1 mouse cellular context compared by ENCODE assay signal in the genomic region with DNA sequence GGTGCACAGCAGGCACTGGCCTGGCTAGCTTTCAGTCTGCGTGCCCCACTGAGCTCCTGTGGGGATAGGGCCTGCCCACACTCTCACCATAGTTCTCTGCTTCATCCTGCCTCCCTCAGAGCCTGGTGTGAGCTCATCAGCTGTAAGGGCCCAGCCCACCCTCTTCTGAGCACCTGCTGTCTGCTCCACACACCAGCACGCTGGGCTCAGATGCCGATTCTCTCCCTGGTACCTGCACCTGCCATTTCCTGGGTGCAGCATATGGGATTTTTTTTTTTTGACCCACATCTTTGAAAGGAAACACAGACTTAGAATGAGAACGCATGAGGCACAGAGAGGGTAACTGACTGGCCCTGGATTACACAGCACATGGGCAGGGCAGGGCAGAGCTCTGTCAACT.
A peak's percentile ranks its signal among the peaks of the same experiment; 100 is the strongest.
TF ChIP-seq lines count a peak whose summit lies in the region.

No protein-coding gene starts in this region.

TF ChIP-seq in CH12.LX, 34 proteins besides CTCF, POLR2A, EP300 and RAD21 (continued from another document):
- no peak for TF ChIP-seq GABPA (IDR thresholded peaks at IDR 0.05; ENCODE audit: insufficient replicate concordance, low read depth, low read length)
- TF ChIP-seq KAT2A (IDR thresholded peaks at IDR 0.05; ENCODE audit: insufficient replicate concordance, low read length): 0 out of 2 replicates have a peak, but pooled peaks have one; percentile 12
- peak; percentile 61; the same call in 1 of the 2 replicates for TF ChIP-seq UBTF (IDR thresholded peaks at IDR 0.05; ENCODE audit: low read depth, low read length)
- 0 out of 2 replicates have a peak, but pooled peaks have one; percentile 11 for TF ChIP-seq JUN (IDR thresholded peaks at IDR 0.05; ENCODE audit: insufficient read depth, low read depth, low read length)
- TF ChIP-seq CHD1 (IDR thresholded peaks at IDR 0.05; ENCODE audit: low read depth, low read length): peak; percentile 88
- TF ChIP-seq JUND (conservative IDR thresholded peaks at IDR 0.05; ENCODE audit: low read depth, low read length): no peak
- peak; percentile 81 for TF ChIP-seq MXI1 (IDR thresholded peaks at IDR 0.05; ENCODE audit: low read depth, low read length)
- TF ChIP-seq ZNF384 (IDR thresholded peaks at IDR 0.05; ENCODE audit: low read depth, low read length): peak; percentile 94
